Mouse (Mus musculus) spleen, postnatal 10 days (tissue): ENCODE data around the gene AI467606.

ENCODE experiments used
- DNase-seq, 2 experiments: peaks; one replicate each; pipeline ENCODE4 v3.0.0; 2021 to 2022; ENCODE audit warnings: low spot score in 2 of 2

Gene AI467606

GRCm38 (mm10) chr7:127091114-127091896, at the start of gene AI467606:
AI467606 (plus strand) TSS chr7:127091359.
- DNase-seq = peak; percentile 83 to 91

- peak; percentile 94 for DNase-seq
These were observed 49.1 kb upstream of the AI467606 start, which contains the start of gene Kif22 for GRCm38 (mm10) chr7:127041851-127042672. Kif22 (minus strand) TSS chr7:127042471.

DNA sequence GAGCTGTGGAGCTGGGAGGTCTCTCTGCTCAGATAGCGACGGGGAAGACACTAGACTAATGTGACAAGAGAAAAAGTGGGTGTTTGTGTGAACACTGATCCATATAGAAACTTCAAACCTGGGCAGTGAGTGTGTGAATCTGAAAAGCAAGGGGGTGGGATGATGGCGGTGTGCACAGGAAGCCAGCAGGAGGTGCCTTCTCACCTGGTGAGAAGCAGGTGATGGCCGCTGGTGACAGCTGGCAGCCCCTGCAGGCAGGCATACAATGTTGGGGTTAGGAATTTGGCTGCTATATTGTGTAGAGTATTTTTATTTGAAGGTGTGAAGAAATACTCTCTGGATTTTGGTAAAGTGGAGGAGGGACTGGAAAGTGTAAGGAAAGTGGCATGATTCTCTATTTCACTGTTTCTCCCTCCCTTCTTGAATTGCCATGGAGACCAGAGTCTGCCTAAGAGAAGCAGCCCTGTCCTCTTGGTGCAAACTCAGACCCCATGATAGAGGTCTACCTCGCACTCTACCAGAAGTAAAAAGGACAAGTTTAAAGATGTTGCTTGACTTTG, 36.1 kb upstream of the AI467606 start:
- no peak for DNase-seq

DNA sequence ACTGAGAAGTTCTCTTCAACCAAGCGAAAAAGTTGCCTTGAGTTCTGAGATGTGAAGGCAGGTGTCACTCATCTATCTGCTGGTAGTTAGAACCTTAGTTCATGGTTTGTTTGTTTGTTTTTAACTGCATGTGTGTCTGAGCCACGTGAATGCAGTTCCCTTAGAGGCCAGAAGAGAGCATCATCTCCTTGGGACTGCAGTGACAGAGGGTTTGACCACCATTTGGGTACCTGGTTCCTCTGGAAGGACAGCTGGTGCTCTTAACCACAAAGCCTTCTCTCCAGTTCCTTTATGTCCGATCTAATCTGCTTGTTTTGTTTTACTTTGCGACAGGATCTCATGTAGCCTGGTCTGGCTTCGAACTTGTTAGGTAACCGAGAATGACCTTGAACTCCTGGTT, 25.6 kb upstream of the AI467606 start:
- DNase-seq = no peak

DNA sequence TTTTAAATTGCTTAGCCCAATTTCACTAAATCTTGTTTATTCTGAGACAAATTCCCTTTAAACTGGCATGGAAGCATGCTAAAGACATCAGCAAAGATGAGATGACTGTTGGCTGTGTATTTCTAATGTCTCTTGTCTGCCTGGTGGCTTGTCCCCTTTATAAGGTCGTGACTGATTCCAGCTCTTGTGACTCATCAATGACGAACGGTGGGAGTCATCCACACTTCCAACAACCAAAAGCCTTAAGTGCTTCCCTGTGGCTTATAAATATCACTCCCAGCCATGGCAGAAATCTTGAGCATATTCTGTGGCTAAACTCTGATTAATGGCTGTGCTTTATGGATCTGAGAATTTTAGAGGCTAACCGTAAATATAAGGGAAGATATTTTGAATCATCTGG, 24.8 kb upstream of the AI467606 start:
- DNase-seq = no peak

- no peak for DNase-seq
These were observed 20.2 kb upstream of the AI467606 start for GRCm38 (mm10) chr7:127070871-127071413.

DNA sequence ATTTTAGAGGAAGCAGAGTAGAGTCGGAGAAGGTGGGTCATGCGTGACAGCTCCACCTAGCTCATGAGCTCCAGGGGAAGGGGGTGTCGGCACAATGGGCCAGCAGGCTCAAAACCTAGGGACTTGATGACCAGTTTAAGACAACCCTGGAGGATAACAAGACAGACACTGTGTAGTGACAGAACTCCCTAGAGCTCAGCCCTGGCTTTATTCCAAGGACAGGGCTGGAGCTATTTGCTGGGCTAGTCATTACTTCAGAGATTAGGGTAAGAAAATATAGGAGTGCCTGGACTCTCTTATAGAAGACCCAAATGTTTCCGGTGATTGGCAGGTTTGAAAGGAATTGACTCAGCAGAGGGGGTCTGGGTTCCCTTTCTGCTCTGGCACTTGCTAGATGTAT, 17.9 kb upstream of the AI467606 start:
- no peak for DNase-seq

DNA sequence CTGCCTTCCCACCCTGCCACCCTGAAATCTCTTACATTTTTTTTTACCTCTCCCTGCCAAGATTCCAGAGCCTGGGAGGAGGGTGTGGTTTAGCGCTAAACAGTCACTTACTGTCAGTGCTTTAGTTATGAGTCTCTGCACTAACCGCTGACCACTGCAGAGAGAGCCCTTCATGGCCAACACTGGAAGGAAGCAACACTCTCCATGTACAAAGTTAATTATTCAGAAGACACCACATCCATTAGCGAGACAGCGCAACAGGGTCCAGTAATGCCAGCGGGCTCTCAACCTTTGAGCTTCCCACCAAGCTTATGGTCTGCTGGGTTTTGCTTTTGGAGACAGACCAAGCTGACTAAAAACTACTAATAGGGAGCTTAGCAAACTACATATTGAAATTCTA, 15.0 kb upstream of the AI467606 start:
- DNase-seq = no peak

DNA sequence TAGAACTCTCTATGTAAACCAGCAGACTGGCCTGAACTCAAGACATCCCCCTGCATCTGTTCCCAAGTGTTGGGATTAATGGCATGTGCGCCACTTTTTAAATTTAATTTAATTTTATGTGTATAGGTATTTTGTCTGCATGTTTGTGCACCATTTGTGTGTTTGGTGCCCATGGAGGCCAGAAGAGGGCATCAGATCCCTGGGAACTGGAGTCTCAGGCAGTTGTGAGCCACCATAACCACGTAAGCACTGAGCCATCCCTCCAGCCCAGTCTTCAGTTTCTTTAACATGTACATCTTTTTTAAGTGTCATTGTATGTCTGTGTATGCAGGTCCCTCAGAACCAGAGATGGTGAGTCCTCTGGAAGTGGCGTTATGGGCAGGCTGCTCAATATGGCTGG, 13.5 kb upstream of the AI467606 start:
- peak in 1 of 2 experiments; percentile 17 for DNase-seq

- DNase-seq = no peak
These were observed 11.1 kb upstream of the AI467606 start for GRCm38 (mm10) chr7:127080045-127080444.

GRCm38 (mm10) chr7:127082271-127082670, 8.9 kb upstream of the AI467606 start:
- DNase-seq = no peak

GRCm38 (mm10) chr7:127082995-127083394, 8.2 kb upstream of the AI467606 start:
- DNase-seq = no peak

- no peak for DNase-seq
These were observed 7.5 kb upstream of the AI467606 start for GRCm38 (mm10) chr7:127083689-127084088.

- DNase-seq = no peak
These were observed 6.4 kb upstream of the AI467606 start for GRCm38 (mm10) chr7:127084794-127085193.

DNA sequence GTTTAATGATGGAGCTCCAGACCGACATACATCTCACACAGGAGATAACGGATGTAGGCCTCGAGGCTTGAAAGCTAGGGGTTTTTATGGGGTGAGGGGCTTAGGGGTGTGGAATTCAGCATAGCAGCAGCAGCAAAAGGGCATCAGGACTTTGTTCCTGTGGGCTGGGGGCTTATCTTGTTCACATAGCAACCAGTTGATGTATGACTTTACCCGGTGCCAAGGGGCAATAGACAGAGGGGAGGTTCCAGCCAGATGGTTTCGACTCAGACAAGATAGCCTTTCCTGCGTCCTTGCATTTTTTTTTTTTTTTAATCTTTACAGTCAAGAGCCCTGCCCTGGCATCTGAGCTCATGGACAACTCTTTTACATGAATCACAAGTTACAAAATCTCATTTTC, 5.4 kb upstream of the AI467606 start:
- peak in 1 of 2 experiments; percentile 35 for DNase-seq

GRCm38 (mm10) chr7:127087278-127088010, 3.7 kb upstream of the AI467606 start, which contains the start of gene Zg16:
Zg16 (minus strand) TSS chr7:127087328.
- DNase-seq = peak in 1 of 2 experiments; percentile 42

- no peak for DNase-seq
These were observed 3.1 kb upstream of the AI467606 start for GRCm38 (mm10) chr7:127088083-127088482.

- DNase-seq = peak; percentile 71 to 73
These were observed 2.0 kb upstream of the AI467606 start for GRCm38 (mm10) chr7:127088901-127089845.

DNA sequence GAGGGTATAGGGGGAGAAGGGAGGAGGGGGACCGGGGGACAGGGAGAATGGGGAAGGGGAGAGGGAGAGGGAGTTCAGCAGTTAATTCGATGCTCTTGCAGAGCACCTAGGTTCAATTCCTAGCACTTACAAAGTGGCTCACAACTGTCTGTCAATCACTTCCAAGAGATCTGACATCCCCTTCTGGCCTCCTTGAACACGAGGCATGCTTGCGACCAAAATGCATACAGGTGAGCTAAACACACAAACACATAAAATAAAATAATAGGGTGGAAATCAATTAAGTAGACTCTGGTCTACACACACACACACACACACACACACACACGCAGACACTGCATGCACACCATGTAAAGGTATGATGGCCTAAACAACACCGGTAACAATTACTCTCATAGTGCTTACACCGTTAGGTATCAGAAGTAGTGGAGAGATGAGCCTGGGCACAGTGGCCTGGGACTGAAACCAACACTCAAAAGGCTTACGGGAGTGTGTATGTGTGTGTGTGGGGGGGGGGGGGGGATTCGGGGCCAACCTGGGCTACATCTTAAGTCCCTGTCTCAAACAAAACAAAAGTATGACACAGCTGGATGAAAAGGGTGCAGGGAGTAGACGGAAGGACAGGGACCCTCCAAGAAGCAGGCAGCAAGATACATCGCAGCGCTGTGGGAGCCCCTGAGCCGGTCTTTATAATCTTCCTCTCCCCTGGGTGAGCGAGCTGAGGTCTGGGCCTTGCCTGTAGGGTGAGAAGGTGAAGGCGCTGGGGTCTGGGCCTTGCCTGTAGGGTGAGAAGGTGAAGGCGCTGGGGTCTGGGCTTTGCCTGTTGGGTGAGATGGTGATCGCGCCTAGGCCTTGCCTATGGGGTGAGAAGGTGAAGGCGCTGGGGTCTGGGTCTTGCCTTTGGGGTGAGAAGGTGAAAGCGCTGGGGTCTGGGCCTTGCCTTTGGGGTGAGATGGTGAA, 725 bp upstream of the AI467606 start:
- DNase-seq = peak in 1 of 2 experiments; percentile 64
